In the genomic region with DNA sequence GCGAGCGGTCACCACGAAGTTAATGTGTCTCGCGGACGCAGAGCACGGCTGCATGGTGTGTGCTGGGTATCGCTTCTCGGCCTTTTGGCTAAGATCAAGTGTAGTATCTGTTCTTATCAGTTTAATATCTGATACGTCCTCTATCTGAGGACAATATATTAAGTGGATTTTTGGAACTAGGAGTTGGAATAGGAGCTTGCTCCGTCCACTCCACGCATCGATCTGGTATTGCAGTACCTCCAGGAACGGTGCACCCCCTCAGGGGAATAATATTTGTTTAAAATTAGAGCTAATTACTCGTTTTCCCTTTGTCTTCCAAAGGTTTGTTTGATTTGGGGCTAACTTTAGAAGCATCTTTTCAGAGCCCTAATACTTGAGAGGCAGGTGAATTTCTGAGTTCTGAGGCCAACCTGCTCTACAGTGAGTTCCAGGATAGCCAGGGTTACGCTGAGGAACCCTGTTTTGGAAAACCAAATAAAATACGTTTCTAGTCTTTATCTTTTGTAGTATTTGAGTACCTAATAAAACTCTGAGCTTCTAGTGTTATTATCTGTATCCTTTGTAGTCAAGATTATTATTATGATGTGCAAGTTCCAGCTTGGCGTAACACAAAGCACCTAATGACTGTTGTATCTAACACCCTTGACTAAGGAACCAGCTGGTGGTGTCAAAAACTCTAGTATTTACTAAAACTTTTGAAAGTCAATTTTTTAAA, we compare ENCODE assay signal across 8 mouse cellular contexts. TPM values are rescaled to one million over a fixed set of nuclear protein-coding genes. Genes with fewer than 3 reads are reported as not detected.
DNase-seq lines count a peak whose midpoint lies in the region; ATAC-seq and TF ChIP-seq lines count a peak whose summit lies in the region.

No protein-coding gene starts in this region.

- peak; percentile 85 for ATAC-seq in G1E (ENCODE audit: extremely low read depth, insufficient number of reproducible peaks, low FRiP score, poor library complexity, severe bottlenecking)
- peak; percentile 47 to 52; a peak in 3 of 4 replicates for ATAC-seq in hematopoietic stem cell, adult 5-6 weeks (replicated peaks in 1 of 2; ENCODE audit: insufficient read depth in 1 of 2, low FRiP score in 2 of 2, low TSS enrichment in 1 of 2, low read depth in 1 of 2, poor library complexity in 2 of 2, severe bottlenecking in 2 of 2)
- peak; percentile 78 for ATAC-seq in limb, embryonic 15.5 days (ENCODE audit: insufficient number of reproducible peaks, low FRiP score, low TSS enrichment, low read depth)

- WGBS in limb, embryonic 15.5 days: under 1% methylated on average over 11 of the region's 18 CpGs

- H3K27me3 ChIP-seq in G1E (ENCODE audit: insufficient read depth, low read length): peaks cover 32% of the 10 kb centered on the region
- H3K27me3 ChIP-seq in limb, embryonic 15.5 days: peaks cover 17% of the 10 kb centered on the region

- peak overlapping the region; percentile 65 for H3K4me2 ChIP-seq in limb, embryonic 15.5 days

- no peak for TF ChIP-seq CTCF in G1E (IDR thresholded peaks at IDR 0.05; ENCODE audit: low read depth, low read length)

- H3K9ac ChIP-seq in limb, embryonic 15.5 days: no peak overlapping the region

- DNase-seq in layer of hippocampus, postnatal 10 days (ENCODE audit: low spot score in 2 of 2): peak; percentile 16 to 26
- DNase-seq in layer of hippocampus, postnatal 36 days: no peak
- peak; percentile 74 for DNase-seq in G1E (ENCODE audit: low spot score)
- DNase-seq in embryo, embryonic 10 days (ENCODE audit: low spot score): peak; percentile 85
- DNase-seq in natural killer cell, adult 2 months (ENCODE audit: low spot score in 2 of 2): peak; percentile 13 to 19
- DNase-seq in urinary bladder, adult 18-20 months (ENCODE audit: low spot score in 2 of 2): no peak

- peaks cover 6% of the 10 kb centered on the region for H3K9me3 ChIP-seq in G1E (replicated peaks)
- no peaks in the 10 kb centered on the region for H3K9me3 ChIP-seq in limb, embryonic 15.5 days

- no peaks in the 10 kb centered on the region for H3K36me3 ChIP-seq in G1E (replicated peaks)
- H3K36me3 ChIP-seq in limb, embryonic 15.5 days: no peaks in the 10 kb centered on the region

- H3K4me3 ChIP-seq in G1E (ENCODE audit: low read depth, low read length): no peak overlapping the region
- H3K4me3 ChIP-seq in limb, embryonic 15.5 days: peak overlapping the region; percentile 50

- H3K4me1 ChIP-seq in G1E (ENCODE audit: insufficient read depth, low read depth, low read length): peaks cover 21% of the 10 kb centered on the region
- no peaks in the 10 kb centered on the region; the same call in 1 of the 2 replicates for H3K4me1 ChIP-seq in limb, embryonic 15.5 days

- H3K27ac ChIP-seq in limb, embryonic 15.5 days: no peak overlapping the region

RNA-seq across cellular contexts. Expression of gene Mreg, which starts 14.2 kb away (rescaled TPM):
- 1 to 10 TPM; 1.3 to 1.7 TPM for total RNA-seq in layer of hippocampus, postnatal 10 days (2021)
- 1 to 10 TPM; 3.4 to 4.2 TPM for total RNA-seq in layer of hippocampus, postnatal 36 days (2021)
- total RNA-seq in G1E (2014; fragmentation: Nextera tagmentation) (not detected in 2 replicates), G1E (2017) (0.05 and 0.06 TPM in 2 replicates)
- polyA plus RNA-seq in G1E (2012): not detected in 2 replicates
- not detected in 2 replicates for total RNA-seq in hematopoietic stem cell, adult 5-6 weeks (2017)
- 5.4 and 5.6 TPM in 2 replicates for polyA plus RNA-seq in limb, embryonic 15.5 days (2015; fragmentation: Nextera tagmentation; extraction: Ambion mirVana)

RNA-seq across cellular contexts. Expression of gene Pecr, which starts 57.8 kb away (rescaled TPM):
- total RNA-seq in layer of hippocampus, postnatal 10 days (2021): 1 to 10 TPM; 4.8 to 6.4 TPM
- total RNA-seq in layer of hippocampus, postnatal 36 days (2021): 1 to 10 TPM; 4.4 to 4.8 TPM
- total RNA-seq in G1E (2014; fragmentation: Nextera tagmentation) (15.6 and 24.0 TPM in 2 replicates), G1E (2017) (10.6 and 13.1 TPM in 2 replicates)
- 4.7 and 5.4 TPM in 2 replicates for polyA plus RNA-seq in G1E (2012)
- total RNA-seq in hematopoietic stem cell, adult 5-6 weeks (2017): 10.5 and 10.9 TPM in 2 replicates
- 33.3 and 35.7 TPM in 2 replicates for polyA plus RNA-seq in limb, embryonic 15.5 days (2015; fragmentation: Nextera tagmentation; extraction: Ambion mirVana)

RNA-seq across cellular contexts. Expression of gene Tmem169, which starts 57.8 kb away (rescaled TPM):
- 10 to 100 TPM; 35.5 to 41.4 TPM for total RNA-seq in layer of hippocampus, postnatal 10 days (2021)
- 10 to 100 TPM; 16.6 to 17.6 TPM for total RNA-seq in layer of hippocampus, postnatal 36 days (2021)
- total RNA-seq in G1E (2014; fragmentation: Nextera tagmentation) (not detected in 2 replicates), G1E (2017) (0.12 and 0.33 TPM in 2 replicates)
- not detected in 2 replicates for polyA plus RNA-seq in G1E (2012)
- total RNA-seq in hematopoietic stem cell, adult 5-6 weeks (2017): not detected in 2 replicates
- 3.3 and 3.5 TPM in 2 replicates for polyA plus RNA-seq in limb, embryonic 15.5 days (2015; fragmentation: Nextera tagmentation; extraction: Ambion mirVana)

Comparison
In these comparisons a context has a peak if more than half of its experiments do, and no peak if none do; other contexts are left out.
1. DNase-seq: peak in layer of hippocampus, postnatal 10 days (2 of 2), G1E (single experiment), embryo, embryonic 10 days (single experiment) and natural killer cell, adult 2 months (2 of 2); none in layer of hippocampus, postnatal 36 days (0 of 2) and urinary bladder, adult 18-20 months (0 of 2).
2. RNA of gene Tmem169, which starts 57.8 kb away (total RNA-seq): 35.5 to 41.4 TPM in layer of hippocampus, postnatal 10 days and 16.6 to 17.6 TPM in layer of hippocampus, postnatal 36 days; 0.12 to 0.33 TPM in G1E and not detected in hematopoietic stem cell, adult 5-6 weeks; every median in the first group is over 10 times any median in the second.
3. Peak in every context shown above with its lines, with median percentiles within 50 percentile points of each other: ATAC-seq.